Mouse (Mus musculus) spleen, postnatal 10 days (tissue): ENCODE measurements around the gene Cd19.

Experiments
- DNase-seq, 2 experiments: peaks; one replicate each; pipeline ENCODE4 v3.0.0; 2021 to 2022; ENCODE audit warnings: low spot score in 2 of 2

Cd19 gene

DNA sequence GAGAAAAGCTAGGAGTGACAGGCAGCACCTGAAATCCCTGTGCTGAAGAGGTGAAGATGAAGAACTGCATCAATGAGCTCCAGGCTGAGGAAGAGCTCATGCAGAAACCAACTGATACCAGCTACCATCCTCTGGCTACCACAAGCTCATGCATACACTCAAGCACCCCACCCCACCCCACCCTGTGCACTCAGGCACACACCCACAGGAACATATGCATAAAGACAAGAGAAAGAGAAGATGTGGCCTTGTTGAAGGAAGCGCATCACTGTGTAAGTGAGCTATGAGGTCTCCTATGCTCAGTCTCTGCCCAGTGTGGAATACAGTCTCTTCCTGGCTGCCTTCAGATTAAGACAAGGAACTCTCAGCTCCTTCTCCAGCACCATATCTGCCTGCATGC lies 26.5 kb downstream of the Cd19 start:
- no peak for DNase-seq

DNA sequence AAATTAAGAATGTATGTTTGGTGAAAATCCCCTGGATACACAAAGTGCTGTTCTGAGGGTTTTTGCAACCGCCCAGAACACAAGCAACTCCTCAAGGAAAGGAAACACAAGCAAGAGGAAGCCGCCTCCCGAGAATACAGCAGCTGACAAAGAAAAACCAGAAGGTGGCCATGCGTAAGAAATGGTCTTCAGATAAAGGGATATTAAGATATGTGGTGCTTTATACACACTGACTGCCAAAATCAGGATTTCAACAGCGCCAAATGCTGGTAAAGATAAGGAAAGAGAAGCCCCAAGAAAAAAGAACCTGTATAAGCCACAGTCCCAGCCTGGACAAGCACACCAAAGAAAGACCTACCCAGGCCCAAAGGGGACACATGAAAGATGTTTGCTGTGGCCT lies 31.1 kb downstream of the Cd19 start:
- no peak for DNase-seq

DNA sequence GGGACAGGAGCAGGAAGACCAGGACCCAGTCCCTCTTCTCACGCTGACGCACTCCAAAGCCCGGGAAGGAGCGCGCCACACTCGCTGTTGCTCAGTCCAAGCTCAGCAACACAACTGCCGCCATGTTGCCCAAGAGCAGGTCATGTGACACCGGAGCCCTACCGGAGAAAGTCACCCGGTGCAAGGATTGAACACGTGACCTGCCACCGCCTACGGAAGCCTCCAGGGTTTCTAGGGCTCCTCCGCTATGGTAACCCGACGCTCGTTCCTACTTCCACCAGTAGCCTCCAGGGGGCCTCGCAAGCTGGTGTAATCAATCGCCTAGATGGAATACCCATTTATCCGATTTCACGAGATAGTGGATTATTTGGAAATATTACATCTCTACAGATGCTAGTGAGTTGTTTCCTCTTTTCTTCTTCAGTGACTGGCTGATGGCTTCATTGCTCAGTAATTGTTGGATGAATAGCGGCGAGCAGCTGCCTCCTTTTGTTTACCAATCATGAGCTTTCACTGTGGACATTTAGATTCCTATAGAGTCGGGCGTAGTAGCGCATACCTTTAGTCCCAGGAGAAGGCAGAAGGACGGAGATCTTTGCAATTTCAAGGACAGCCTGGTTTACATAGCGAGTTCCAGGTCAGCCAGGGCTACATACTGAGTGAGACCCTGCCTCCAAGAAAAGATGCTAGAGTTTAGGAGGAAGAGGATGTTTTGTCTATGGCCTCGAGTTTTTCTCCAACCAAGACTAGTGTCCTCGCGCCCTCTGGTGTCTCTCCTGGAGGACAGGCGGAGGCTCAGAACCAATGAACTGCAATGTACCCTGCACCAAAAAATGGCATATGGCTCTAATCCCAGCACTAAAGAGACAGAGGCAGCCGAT lies 37.2 kb downstream of the Cd19 start, which contains the start of gene Spns1:
Gene Spns1, minus strand, starts transcription at position 173 of the 881 bp plus-strand sequence.
- DNase-seq: peak; percentile 81 to 94

DNA sequence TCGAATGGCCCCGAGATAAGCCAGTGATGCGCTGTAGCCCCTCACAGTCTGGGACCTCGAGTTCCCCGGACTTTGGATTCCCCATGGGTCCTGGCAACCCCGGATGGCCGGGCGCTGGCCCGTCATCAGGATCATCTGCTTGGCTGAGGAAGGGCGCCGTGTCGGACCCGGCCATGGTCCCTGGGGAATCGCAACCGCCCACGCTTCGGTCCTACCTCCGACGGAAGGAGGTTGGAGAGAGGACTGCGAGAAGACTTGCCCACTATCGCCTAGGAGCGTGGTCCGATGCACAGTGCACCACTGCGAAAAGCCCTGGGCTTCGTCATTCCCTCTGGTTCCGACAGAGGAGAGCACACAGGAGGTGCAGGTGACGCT lies 37.8 kb downstream of the Cd19 start:
- no peak for DNase-seq

DNA sequence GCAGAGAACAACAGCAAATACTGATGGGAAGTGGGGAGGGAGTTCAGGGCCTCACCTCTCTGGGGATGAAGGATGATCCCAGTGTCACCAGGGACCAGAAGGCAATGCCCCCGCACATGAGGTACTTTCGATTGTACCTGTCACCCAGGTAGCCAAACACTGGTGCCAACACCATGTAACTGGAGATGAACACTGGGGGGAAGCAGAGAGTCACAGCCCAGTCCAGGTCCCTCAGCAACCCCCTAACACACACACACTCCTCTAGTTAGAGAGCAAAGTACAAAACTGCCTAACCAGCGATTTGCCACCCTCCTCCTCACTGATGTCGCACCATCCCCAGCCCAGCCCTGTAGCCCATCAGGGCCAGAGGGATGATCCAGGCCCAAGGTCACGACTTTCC lies 39.7 kb downstream of the Cd19 start:
- no peak for DNase-seq

DNA sequence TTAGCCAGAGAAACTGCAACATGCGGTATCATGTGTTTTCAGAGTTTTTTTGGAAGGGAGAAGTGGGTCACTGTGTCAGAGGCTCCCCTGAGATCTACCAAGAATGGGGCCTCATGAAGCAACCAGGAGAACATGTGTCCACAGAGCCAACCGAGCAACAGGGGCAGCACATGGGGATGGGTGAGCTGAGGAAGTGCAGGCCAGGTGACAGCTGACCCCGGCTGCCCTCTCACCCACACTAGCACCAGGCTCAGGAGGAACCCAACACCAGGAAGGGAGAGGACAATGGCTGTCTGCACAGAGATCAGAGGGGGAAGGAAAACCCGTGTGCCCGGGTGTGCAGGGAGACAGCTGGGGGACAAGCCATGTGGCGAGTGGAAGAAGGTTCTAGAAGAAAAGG lies 40.2 kb downstream of the Cd19 start:
- no peak for DNase-seq

DNA sequence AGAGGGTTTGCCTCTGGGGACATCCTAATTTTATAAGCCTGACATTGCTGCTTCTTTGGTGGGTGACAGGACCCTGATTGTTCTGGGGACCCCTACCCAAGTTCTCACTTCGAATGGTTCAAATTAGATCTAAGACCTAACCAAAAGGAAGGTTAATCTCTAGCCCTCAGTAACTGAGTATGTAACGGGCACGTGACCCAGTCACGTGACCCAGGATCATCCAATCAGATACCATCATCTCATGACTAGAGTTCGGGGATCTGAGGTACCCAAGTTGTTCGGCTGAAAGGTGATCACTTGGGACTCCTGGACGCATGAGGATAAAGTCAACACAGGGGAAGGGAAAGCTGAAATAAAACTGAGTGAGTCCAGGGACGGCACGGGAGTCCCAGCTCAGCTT lies 41.7 kb downstream of the Cd19 start:
- no peak for DNase-seq

DNA sequence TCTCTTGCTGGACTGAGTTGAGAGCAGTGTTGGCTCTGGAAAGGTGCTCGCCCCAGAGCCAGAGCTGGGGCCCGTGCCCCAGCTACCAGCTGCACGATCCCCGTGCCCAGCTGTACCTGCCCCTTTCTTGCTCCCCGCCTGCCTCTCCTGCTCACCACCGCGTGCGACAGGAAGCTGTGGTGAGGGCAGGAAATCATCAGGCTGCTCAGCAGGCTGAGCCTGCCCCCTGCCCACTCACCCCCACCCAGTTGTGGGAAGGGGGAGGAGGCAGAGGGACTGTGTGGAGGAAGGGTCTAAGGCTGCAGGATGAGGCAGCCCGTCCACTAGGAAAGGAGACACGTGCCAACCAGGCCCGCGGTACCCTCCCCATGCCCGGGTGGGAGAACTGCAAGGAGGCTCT lies 45.3 kb downstream of the Cd19 start, which contains the start of gene Lat:
Gene Lat, minus strand, starts transcription at position 178 of the 400 bp plus-strand sequence.
- peak; percentile 27 to 65 for DNase-seq

DNA sequence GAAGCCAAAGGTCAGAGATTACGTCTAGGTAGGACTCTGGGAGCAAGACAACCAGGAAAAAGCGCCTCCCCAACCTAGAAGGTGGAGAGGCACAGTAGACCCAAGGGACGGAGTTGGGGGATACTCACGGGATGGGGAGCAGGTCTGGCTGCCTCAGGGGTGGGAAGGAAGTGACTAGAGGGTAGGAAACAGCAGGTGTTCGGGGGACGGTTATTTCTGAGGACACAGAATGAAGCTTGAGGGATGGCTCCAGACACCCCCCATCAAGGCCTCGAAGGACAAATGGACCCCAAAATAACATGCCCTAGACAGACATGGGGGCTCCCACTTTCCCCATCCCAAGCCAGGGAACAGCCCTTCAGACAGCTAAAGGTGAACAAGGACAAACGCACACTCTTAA lies 46.3 kb downstream of the Cd19 start:
- no peak for DNase-seq

DNA sequence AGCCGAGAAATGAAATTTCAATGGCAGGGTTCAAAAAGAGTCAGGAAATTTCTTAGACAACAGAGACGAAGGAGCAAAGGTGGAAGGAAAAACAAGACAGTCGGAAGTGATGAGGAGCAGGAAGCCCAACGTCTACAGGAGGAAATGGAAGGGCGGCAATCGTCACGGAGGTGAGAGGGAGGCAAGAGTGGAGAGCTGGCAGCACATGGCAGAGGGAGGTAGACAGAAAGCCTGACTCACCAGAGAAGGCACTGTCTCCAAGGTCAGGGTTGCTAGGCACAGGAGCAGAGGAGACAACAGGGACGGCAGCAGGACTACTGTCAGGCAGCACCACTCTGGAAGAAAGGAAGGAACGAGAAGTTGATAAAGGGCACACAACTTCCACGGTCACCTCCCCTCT lies 47.1 kb downstream of the Cd19 start:
- no peak for DNase-seq

DNA sequence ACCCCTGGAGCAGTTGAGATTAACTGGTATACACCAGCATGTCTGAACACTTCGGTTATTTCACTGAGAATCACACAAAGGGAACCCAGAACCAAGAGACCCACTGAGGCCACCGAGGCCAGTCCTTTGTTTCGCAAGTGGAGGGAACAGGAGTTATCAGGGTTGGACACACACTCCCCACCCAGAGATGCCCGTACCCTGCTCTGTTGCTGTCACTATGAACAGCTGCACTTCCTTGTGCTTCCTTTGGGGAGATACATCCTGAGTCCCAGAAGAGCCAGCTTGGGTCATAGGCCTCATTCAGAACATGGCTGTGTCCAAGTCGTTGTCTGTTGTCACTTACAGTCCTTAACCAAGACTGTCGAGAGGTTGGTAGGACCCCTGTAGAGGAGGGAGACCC lies 51.7 kb downstream of the Cd19 start:
- no peak for DNase-seq

DNA sequence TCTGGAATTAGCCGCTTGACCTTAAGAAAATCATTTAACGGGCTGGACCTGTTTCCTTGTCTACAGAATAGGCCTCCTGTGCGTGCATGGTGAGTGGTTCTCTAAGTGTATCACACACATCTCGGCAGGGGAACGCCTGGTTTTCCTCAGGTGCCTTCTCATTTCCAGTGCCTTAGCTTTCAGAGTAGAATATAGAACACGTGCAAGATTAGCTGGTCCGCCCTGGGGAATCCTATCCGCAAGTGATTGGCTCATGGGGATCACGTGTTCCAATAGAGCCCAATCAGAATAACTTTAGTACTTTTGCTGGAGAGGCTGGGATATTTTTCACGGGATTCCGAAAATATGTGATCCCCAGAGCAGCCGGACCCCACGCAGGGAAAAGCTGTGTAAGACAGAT lies 55.6 kb downstream of the Cd19 start:
- DNase-seq: no peak
